Mouse (Mus musculus): ENCODE results near the gene Mepce.
A peak's percentile ranks its signal among the peaks of the same experiment; 100 is the strongest.

Mepce gene

DNA sequence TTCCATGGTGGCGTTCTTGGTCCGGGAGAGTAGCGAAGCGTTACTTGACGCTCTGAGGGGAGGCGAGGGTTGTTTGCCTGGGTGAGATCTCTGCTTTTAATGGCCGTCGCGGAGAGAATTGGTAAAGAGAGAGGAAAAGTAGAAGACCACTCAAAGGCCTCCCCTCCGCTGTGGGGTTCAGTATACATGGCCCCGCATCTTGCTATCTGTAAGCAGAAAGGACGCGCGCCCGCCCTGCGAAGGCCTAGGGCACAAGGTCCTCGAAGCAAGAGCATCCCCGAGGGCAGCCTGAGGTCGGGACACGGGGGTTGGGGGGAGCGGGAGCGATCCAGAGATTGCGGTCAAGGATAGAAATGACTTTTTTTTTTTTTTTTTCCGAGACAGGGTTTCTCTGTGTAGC is 716 bp upstream of the Mepce start:
- DNase-seq (ENCODE audit: low spot score in 2 of 2), result peak; percentile 35 to 77

DNA sequence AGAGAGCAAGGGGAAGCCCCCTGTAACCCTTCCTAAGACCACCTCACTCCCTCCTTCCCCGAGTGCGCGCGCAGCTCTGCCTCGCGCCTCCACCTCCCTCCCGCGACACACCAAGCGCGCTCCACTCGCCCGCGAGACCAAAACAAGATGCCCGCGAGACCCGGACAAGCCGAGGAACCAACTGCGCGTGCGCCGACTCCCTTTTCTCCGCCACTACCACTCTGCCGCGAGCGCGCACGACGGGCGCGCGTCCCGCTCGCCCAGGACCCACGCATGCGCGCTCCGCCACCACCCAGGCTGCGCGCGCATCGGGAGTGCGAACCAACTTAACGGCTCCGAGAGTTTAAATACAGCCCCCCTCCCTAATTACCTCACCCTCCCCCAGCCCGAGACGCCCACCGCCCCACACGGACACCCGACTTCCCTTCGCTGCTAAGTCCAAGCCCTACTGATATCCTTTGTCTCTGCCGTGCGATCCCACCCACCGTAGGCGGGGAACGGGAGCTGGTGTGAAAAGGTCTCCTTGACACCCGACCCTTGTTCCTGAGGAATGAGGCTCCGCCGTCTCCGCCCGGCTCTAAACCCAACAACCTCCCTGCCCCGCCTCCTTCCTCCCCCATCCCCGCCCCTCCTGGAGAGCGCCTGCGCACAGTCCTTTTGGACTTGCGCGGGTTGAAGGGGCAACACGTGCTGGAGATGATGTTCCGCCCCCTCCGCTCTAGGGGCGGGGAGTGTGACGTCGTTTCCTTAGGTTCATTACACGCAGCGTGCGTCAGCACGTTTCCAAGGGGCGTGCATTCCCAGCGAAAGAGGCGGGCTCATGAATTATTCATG is 1.1 kb downstream of the Mepce start:
- DNase-seq (ENCODE audit: low spot score in 2 of 2), result peak; percentile 99 to 100

DNA sequence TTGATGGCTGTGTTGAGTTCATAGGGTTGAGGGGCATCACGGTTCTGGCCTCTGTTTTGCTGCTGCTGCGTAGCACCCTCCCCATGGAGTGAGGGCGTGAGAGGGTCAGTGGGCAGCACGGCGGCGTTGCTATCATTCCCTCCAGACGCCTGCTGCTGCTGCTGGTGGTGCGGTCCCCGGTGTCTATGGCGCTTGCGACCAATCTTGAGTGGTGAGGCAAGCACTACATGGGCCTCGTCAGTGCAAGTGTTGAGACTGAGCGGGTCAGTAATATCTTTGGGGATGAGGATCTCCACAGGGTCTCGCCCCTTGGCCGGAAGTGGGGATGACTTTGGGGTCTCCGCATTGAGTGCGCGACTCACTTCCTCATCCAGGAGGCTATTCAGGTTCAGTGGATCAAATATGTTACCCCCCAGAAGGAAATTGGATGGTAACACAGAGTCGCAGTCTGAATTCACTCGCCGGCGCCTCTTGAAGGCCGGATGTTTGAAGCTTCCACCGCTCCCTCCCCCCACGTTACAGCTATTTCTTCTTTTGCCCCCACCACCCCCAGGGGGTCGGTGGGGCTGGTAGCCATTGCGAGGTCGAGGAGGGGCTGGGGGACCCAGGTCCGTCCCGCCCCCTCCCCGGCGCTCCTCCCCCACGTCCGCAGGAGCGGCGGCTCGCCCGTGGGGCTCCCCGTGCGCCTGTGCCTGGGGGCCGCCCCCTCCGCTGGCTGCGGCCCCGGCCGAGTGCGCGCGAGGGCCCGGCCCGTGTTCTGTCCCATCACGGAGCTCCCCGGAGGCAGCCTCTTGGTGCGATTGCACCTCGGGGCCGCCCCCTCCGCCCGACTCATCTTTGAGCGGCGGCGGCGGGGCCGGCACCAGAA is 2.1 kb downstream of the Mepce start:
- peak; percentile 63 to 77 for DNase-seq (ENCODE audit: low spot score in 2 of 2)

- no peak for DNase-seq (ENCODE audit: low spot score in 2 of 2)
Measured at GRCm38 (mm10) chr5:137784546-137784945, 2.9 kb downstream of the Mepce start.

DNA sequence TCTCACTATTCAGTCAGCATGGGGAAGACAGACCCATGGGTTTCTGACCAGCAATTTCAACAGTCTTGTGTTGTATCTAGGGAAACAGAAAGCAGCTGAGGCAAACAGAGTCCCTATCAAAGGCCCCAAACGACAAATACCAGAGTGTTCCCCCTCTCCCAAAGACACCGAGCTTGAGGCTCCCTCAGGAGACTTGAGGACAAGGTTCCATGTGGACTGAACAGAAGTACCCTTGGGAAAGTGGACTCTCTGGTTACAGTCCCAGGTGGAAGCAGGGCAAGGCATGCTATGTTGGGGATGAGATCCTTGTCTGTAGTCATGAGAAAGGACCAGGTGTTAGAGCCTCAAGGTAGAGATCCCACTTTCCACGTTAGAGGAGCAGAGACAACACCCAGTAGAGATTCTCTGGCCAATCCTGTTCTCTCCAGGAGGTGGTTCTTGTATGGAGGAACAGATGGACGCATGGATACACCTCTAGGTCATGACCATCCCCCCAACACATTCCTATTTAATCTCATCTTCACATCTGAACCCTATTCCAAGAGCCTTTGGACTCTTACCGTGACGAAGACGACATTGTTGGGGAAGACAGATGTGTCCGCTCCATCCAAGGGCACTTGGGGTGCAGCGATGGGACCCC is 3.4 kb downstream of the Mepce start:
- DNase-seq (ENCODE audit: low spot score in 2 of 2), result no peak

DNA sequence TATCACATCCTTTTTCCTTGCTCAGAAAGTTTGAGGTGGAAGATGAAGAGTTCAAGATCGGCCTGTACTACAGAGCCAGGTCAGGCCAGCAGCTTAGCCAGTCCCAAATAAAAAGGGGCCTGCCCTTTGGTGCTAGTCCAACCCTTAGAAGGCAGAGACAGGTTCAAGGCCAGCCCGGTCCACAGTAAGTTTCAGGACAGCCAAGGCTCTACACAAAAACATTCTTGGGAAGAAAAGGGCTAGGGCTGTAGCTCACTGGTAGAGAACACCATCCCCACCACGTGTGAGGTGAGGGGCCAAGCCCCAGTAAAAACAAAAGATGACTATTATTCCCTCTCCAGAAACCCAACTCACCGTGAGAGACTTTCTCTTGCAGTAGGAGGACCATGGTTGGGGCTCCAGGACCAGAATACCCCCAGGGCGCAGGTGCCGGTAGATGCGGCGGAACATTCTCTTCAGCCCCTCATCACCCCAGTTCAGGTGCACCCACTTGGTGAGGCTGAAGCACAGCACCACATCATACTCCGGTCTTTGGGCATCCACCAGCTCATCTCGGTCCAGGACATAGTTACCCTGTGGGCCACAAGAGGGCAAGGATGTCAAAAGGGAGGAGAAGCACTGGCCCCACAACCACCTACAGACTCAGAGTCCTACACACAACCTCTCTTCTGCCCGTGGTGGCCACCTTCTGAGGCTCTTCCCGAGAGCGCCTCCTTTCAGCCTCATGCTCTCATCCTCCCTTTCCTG is 4.5 kb downstream of the Mepce start:
- DNase-seq (ENCODE audit: low spot score in 2 of 2), result no peak

DNA sequence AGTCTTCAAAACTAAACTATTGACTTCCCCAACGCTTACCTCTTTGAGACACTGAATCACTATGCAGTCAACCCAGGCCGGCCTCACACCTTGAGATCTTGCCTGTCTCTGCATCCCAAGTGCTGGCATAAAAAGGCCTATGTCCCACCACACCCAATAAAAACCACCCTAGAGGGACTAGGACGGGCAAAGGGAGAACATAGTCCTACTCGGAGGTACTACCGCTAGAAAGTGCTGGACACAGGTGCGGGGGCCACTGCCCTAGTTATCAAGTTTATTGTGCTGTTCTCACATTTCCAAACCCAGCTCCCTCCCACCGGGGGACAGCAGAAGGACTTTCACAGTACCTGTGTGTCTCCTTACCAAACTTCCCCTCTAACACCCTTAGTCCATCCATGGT is 5.8 kb downstream of the Mepce start:
- DNase-seq (ENCODE audit: low spot score in 2 of 2), result no peak

DNA sequence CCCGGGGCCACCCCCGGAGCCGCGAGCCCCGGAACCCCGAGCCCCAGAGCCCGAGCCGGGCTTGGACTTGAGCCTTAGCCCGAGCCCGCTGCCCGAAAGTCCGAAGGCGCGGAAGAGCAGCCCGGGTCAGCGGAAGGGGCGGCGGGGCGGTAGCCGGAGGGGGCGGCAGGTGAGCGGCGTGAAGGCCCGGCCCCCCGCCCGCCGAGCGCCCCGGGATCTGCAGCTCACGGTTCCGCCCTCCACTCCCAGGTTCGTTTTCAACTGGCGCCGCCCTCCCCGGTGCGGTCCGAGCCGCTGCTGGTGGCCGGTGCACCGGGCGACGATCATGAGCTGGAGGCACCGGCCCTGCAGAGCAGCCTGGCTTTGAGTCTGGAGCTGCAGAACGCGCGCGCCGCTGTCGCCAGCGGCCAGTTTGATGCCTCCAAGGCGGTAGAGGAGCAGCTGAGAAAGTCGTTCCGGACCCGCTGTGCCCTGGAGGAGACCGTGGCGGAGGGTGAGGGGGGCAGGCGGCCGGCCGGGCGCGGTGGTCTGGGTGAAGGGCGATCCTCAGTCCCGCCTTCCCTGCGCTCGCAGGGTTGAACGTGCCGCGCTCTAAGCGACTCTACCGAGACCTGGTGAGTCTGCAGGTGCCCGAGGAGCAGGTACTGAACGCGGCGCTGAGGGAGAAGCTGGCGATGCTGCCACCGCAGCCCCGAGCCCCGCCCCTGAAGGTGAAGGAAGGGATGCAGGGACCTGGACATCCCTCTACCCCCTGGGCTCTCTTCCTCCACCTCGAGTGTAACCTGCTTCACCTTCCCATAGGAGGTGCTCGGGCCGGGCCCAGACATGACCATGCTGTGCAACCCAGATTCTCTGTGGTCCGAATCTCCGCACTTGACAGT is 8.2 kb downstream of the Mepce start:
- peak; percentile 58 to 83 for DNase-seq (ENCODE audit: low spot score in 2 of 2)

- DNase-seq (ENCODE audit: low spot score in 2 of 2), result peak; percentile 94 to 98
Measured at GRCm38 (mm10) chr5:137778635-137779034, 8.8 kb downstream of the Mepce start, which contains the start of gene Ppp1r35. TSS of gene Ppp1r35 (plus strand) at chr5:137778849.

GRCm38 (mm10) chr5:137777267-137777845 is 10.1 kb downstream of the Mepce start:
- no peak for DNase-seq (ENCODE audit: low spot score in 2 of 2)

GRCm38 (mm10) chr5:137776408-137776918 is 11.0 kb downstream of the Mepce start:
- DNase-seq (ENCODE audit: low spot score in 2 of 2), result peak in 1 of 2 experiments; percentile 37

DNA sequence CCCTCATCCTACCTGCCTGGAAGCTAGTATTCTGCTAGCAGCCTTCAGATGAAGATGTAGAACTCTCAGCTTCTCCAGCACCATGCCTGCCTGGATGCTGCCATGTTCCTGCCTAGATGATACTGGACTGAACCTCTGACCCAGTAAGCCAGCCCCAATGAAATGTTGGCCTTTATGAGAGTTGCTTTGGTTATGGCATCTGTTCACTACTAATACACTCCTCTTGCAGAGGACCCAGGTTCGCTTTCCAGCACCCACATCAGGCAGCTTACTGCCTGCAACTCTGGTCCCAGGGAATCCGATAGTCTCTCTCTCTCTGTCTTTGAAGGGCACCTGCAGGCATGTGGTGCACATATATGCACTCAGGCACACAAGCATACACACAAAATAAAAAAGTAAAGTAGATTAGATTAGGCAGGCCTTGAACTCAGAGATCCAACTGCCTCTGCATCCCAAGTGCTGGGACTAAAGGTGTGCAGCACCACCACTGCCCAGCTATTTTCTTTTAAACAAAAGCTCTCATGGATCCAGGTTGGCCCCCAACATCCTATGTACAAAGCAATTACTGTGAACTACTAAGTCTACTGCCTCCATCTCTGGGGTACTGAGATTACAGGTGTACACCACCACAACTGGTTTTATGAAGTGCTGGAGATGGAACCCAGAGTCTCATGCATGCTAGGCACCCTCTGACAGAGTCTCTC is 11.7 kb downstream of the Mepce start:
- no peak for DNase-seq (ENCODE audit: low spot score in 2 of 2)

DNA sequence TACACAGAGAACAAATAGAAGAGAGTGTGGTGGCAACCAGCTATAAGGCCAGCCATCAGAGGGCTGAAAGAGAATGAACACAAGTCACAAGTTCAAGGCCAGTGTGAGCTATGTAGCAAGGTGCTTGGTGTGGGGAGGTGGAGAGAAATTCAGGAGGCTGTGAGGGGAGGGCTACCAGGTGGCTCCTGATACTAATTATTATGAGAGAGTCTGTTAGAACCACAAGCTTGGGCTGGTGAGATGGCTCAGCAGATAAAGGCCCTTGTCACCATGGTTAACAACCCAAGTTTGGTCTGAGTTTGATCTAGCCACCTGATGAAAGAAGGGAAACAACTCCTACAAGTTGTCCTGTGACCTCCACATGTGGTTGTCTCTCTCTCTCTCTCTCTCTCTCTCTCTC is 14.7 kb downstream of the Mepce start:
- no peak for DNase-seq (ENCODE audit: low spot score in 2 of 2)

DNA sequence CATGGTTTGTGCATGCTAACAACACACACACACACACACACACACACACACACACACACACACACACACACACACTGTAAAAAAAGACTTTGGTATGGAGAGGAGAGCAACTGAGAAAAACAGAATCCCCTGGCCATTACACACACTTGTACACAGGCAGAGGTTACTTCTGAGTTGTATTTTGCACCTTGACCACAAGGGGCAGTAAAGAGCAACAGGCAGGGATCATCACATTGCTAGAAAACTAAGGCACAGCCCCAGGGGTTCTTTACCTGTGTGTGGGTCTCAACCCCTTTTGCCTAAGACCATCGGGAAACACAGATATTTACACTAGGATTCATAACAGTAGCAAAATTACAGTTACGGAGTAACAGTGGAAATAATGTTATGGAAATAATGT is 16.7 kb downstream of the Mepce start:
- DNase-seq (ENCODE audit: low spot score in 2 of 2), result peak in 1 of 2 experiments; percentile 44

DNA sequence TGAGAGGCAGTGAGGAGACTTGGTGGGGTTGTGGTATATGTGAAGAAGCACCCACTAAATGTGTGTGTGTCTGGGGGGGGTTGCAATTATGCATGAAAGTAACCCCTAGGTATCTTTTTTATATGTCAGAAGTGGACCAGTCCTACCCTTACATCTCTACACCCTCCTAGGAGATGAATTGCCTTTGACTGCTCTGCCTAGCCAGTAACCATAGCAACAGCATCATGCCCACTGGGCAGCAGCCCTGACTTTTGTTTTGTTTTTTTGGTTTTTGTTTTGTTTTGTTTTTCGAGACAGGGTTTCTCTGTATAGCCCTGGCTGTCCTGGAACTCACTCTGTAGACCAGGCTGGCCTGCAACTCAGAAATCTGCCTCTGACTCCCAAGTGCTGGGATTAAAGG is 19.0 kb downstream of the Mepce start:
- no peak for DNase-seq (ENCODE audit: low spot score in 2 of 2)

GRCm38 (mm10) chr5:137766270-137766669 is 21.2 kb downstream of the Mepce start:
- no peak for DNase-seq (ENCODE audit: low spot score in 2 of 2)

DNA sequence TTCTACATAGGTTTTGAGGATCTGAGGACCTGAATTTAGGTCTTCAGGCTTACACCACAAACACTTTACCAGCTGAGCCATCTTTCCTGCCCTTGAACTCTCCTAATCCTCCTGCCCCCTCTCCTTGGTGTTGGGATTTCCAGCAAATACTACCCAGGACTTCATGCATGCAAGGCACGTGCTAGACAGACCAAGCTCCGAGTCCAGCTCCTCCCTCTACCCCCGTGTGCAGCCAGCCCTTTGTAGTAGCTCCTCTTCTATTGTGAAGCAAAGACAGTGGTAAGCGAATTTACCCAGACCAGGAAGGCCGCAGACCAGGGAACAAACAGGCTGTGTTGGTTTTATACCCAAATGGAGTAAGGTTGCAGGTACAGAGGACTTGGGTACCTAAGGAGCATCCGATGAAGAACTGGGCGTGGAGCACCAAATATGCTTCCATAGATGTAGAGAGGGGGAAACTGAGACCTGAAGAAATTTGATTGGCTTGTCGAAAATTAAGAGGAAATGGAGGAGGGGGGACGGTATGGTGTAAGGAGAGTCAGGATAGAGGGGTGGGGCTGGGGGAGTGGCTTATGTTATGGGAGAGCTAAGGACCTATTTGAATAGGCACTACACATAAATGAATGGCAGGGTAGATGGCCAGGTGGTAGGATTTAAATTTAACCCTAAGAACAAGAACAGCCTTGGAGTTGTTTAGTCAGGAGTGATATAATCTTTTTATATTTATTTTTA is 22.7 kb downstream of the Mepce start:
- DNase-seq (ENCODE audit: low spot score in 2 of 2), result no peak

GRCm38 (mm10) chr5:137759971-137760412 is 27.5 kb downstream of the Mepce start:
- DNase-seq (ENCODE audit: low spot score in 2 of 2), result peak; percentile 85 to 93
